Mouse (Mus musculus): ENCODE data around the gene Fam43b. TPM values are rescaled to one million over a fixed set of nuclear protein-coding genes. Genes with fewer than 3 reads are reported as not detected.

The Fam43b gene
- polyA plus RNA-seq, 1 experiment from 2014 or later: not detected

- Histone ChIP-seq H3K9ac (ENCODE audit: low read depth, low read length) (no peak overlapping the region), H3K4me2 (ENCODE audit: low read depth, low read length) (no peak overlapping the region), H3K36me3 (ENCODE audit: control insufficient read depth, insufficient read depth, low read length) (no peaks in the 10 kb centered on the region), H3K27me3 (replicated peaks; ENCODE audit: control insufficient read depth, insufficient read depth, low read length) (no peaks in the 10 kb centered on the region), H3K27ac (ENCODE audit: low read length) (no peak overlapping the region), H3K4me1 (ENCODE audit: control insufficient read depth, insufficient read depth, low read length) (no peaks in the 10 kb centered on the region), H3K4me3 (ENCODE audit: low read length) (no peak overlapping the region), H3K9me3 (ENCODE audit: control insufficient read depth, low read length) (no peaks in the 10 kb centered on the region)
- no peak for ATAC-seq
- 82% methylated on average over 3 of the region's 3 CpGs for WGBS
Measured at GRCm38 (mm10) chr4:138375117-138375516, 21.2 kb downstream of the Fam43b start.

- 88% methylated on average over 5 of the region's 5 CpGs for WGBS
- H3K27me3 ChIP-seq (replicated peaks; ENCODE audit: control insufficient read depth, insufficient read depth, low read length): no peaks in the 10 kb centered on the region
- no peak for ATAC-seq
Measured at GRCm38 (mm10) chr4:138370996-138371516, 25.3 kb downstream of the Fam43b start.

GRCm38 (mm10) chr4:138368498-138369260, 27.6 kb downstream of the Fam43b start:
- Histone ChIP-seq H3K27me3 (replicated peaks; ENCODE audit: control insufficient read depth, insufficient read depth, low read length) (no peaks in the 10 kb centered on the region), H3K4me1 (ENCODE audit: control insufficient read depth, insufficient read depth, low read length) (peaks cover 11% of the 10 kb centered on the region), H3K36me3 (ENCODE audit: control insufficient read depth, insufficient read depth, low read length) (no peaks in the 10 kb centered on the region), H3K9me3 (ENCODE audit: control insufficient read depth, low read length) (no peaks in the 10 kb centered on the region), H3K9ac (ENCODE audit: low read depth, low read length) (no peak overlapping the region), H3K4me2 (ENCODE audit: low read depth, low read length) (no peak overlapping the region), H3K27ac (ENCODE audit: low read length) (no peak overlapping the region), H3K4me3 (ENCODE audit: low read length) (no peak overlapping the region)
- 72% methylated on average over 11 of the region's 12 CpGs for WGBS
- ATAC-seq: peak; percentile 4; the same call in 1 of the 2 replicates

More at GRCm38 (mm10) chr4:138370996-138371516, 25.3 kb downstream of the Fam43b start:
- no peaks in the 10 kb centered on the region for H3K9me3 ChIP-seq (ENCODE audit: control insufficient read depth, low read length)
- no peaks in the 10 kb centered on the region for H3K36me3 ChIP-seq (ENCODE audit: control insufficient read depth, insufficient read depth, low read length)
- H3K27ac ChIP-seq (ENCODE audit: low read length): no peak overlapping the region
- H3K4me1 ChIP-seq (ENCODE audit: control insufficient read depth, insufficient read depth, low read length): peaks cover 11% of the 10 kb centered on the region
- H3K9ac ChIP-seq (ENCODE audit: low read depth, low read length): no peak overlapping the region
- H3K4me3 ChIP-seq (ENCODE audit: low read length): no peak overlapping the region
- no peak overlapping the region for H3K4me2 ChIP-seq (ENCODE audit: low read depth, low read length)

- H3K4me3 ChIP-seq (ENCODE audit: low read length): peak within 1 kb of the TSS; percentile 55
- ATAC-seq: peak; percentile 92
- H3K4me1 ChIP-seq (ENCODE audit: control insufficient read depth, insufficient read depth, low read length): peaks cover 11% of the 10 kb centered on the region
- H3K36me3 ChIP-seq (ENCODE audit: control insufficient read depth, insufficient read depth, low read length): no peaks in the 10 kb centered on the region
- 7% methylated on average over 34 of the region's 34 CpGs for WGBS
- H3K9ac ChIP-seq (ENCODE audit: low read depth, low read length): peak within 1 kb of the TSS; percentile 76
- no peaks in the 10 kb centered on the region for H3K9me3 ChIP-seq (ENCODE audit: control insufficient read depth, low read length)
- H3K27me3 ChIP-seq (replicated peaks; ENCODE audit: control insufficient read depth, insufficient read depth, low read length): no peaks in the 10 kb centered on the region
- H3K4me2 ChIP-seq (ENCODE audit: low read depth, low read length): peak within 1 kb of the TSS; percentile 75
- peak within 1 kb of the TSS; percentile 58 for H3K27ac ChIP-seq (ENCODE audit: low read length)
Measured at GRCm38 (mm10) chr4:138367641-138368497, 28.5 kb downstream of the Fam43b start, which contains the start of gene Cda. Cda (minus strand) TSS chr4:138367992.

- H3K4me2 ChIP-seq (ENCODE audit: low read depth, low read length): no peak overlapping the region
- H3K4me3 ChIP-seq (ENCODE audit: low read length): no peak overlapping the region
- H3K27me3 ChIP-seq (replicated peaks; ENCODE audit: control insufficient read depth, insufficient read depth, low read length): no peaks in the 10 kb centered on the region
- ATAC-seq: peak; percentile 17; the same call in 1 of the 2 replicates
- no peaks in the 10 kb centered on the region for H3K36me3 ChIP-seq (ENCODE audit: control insufficient read depth, insufficient read depth, low read length)
- H3K27ac ChIP-seq (ENCODE audit: low read length): no peak overlapping the region
- 67% methylated on average over 2 of the region's 2 CpGs for WGBS
- no peaks in the 10 kb centered on the region for H3K9me3 ChIP-seq (ENCODE audit: control insufficient read depth, low read length)
- peaks cover 11% of the 10 kb centered on the region for H3K4me1 ChIP-seq (ENCODE audit: control insufficient read depth, insufficient read depth, low read length)
- H3K9ac ChIP-seq (ENCODE audit: low read depth, low read length): no peak overlapping the region
Measured at GRCm38 (mm10) chr4:138366561-138366960, 29.8 kb downstream of the Fam43b start.

- Histone ChIP-seq H3K27ac (ENCODE audit: low read length) (no peak overlapping the region), H3K4me2 (ENCODE audit: low read depth, low read length) (no peak overlapping the region), H3K36me3 (ENCODE audit: control insufficient read depth, insufficient read depth, low read length) (no peaks in the 10 kb centered on the region), H3K9ac (ENCODE audit: low read depth, low read length) (no peak overlapping the region), H3K4me1 (ENCODE audit: control insufficient read depth, insufficient read depth, low read length) (peaks cover 11% of the 10 kb centered on the region), H3K9me3 (ENCODE audit: control insufficient read depth, low read length) (no peaks in the 10 kb centered on the region), H3K4me3 (ENCODE audit: low read length) (no peak overlapping the region), H3K27me3 (replicated peaks; ENCODE audit: control insufficient read depth, insufficient read depth, low read length) (no peaks in the 10 kb centered on the region)
- 64% methylated on average over 5 of the region's 5 CpGs for WGBS
- no peak for ATAC-seq
Measured at GRCm38 (mm10) chr4:138363511-138363910, 32.8 kb downstream of the Fam43b start.

GRCm38 (mm10) chr4:138362883-138363282, 33.4 kb downstream of the Fam43b start:
- Histone ChIP-seq H3K36me3 (ENCODE audit: control insufficient read depth, insufficient read depth, low read length) (no peaks in the 10 kb centered on the region), H3K9ac (ENCODE audit: low read depth, low read length) (no peak overlapping the region), H3K4me1 (ENCODE audit: control insufficient read depth, insufficient read depth, low read length) (peaks cover 7% of the 10 kb centered on the region), H3K4me2 (ENCODE audit: low read depth, low read length) (no peak overlapping the region), H3K27me3 (replicated peaks; ENCODE audit: control insufficient read depth, insufficient read depth, low read length) (no peaks in the 10 kb centered on the region), H3K9me3 (ENCODE audit: control insufficient read depth, low read length) (no peaks in the 10 kb centered on the region), H3K4me3 (ENCODE audit: low read length) (no peak overlapping the region), H3K27ac (ENCODE audit: low read length) (no peak overlapping the region)
- no peak for ATAC-seq
- 81% methylated on average over 7 of the region's 7 CpGs for WGBS

DNA sequence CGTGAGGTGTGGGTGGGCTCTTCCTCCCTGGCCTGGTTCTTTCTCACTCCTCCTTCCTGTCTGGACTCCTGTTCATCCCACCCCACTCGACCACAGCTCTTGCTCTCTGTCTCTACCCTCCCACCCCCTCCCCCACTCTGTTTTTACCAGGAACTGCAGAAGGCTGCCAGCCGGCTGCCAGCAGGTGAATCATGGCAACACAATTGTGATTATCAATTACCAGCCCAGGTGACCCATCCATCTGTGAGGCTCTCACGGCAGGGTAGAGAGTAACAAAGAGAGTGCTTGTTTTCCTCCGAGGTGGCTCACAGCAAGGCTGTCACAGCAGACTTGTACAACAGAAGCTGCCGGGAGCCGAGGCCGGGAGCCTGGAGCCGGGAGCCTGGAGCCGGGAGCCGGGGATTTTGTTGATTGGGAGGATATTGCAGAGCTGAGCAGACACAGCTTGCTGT, 34.9 kb downstream of the Fam43b start:
- Histone ChIP-seq H3K4me1 (ENCODE audit: control insufficient read depth, insufficient read depth, low read length) (no peaks in the 10 kb centered on the region), H3K36me3 (ENCODE audit: control insufficient read depth, insufficient read depth, low read length) (no peaks in the 10 kb centered on the region), H3K9ac (ENCODE audit: low read depth, low read length) (no peak overlapping the region), H3K27ac (ENCODE audit: low read length) (no peak overlapping the region), H3K9me3 (ENCODE audit: control insufficient read depth, low read length) (no peaks in the 10 kb centered on the region), H3K27me3 (replicated peaks; ENCODE audit: control insufficient read depth, insufficient read depth, low read length) (no peaks in the 10 kb centered on the region), H3K4me3 (ENCODE audit: low read length) (no peak overlapping the region), H3K4me2 (ENCODE audit: low read depth, low read length) (no peak overlapping the region)
- 21% methylated on average over 11 of the region's 11 CpGs for WGBS
- ATAC-seq: no peak; the same call in 1 of the 2 replicates

DNA sequence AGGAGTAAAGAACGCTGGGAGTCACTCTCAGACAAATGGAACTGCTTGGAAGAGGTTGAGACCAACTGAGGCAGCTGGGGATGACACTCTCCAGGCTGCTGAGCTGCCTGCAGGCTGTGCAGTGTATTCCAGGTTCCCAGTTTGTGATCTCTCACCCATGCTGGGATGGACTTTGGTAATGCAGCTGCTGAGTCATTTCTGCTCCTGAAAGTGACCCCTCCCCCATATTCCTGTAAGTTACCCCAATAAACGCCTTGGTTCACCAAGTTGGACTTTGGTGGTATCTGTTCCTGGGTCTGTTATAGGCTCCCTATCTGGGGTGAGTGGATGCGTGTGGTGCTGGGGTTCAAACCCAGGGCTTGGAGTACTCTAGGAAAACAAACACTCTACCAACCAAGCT, 38.2 kb downstream of the Fam43b start:
- WGBS: 73% methylated on average over 3 of the region's 3 CpGs
- Histone ChIP-seq H3K36me3 (ENCODE audit: control insufficient read depth, insufficient read depth, low read length) (no peaks in the 10 kb centered on the region), H3K9me3 (ENCODE audit: control insufficient read depth, low read length) (no peaks in the 10 kb centered on the region), H3K4me2 (ENCODE audit: low read depth, low read length) (no peak overlapping the region), H3K27ac (ENCODE audit: low read length) (no peak overlapping the region), H3K27me3 (replicated peaks; ENCODE audit: control insufficient read depth, insufficient read depth, low read length) (no peaks in the 10 kb centered on the region), H3K4me1 (ENCODE audit: control insufficient read depth, insufficient read depth, low read length) (no peaks in the 10 kb centered on the region), H3K4me3 (ENCODE audit: low read length) (no peak overlapping the region), H3K9ac (ENCODE audit: low read depth, low read length) (no peak overlapping the region)
- no peak for ATAC-seq
